Mouse (Mus musculus) liver, embryonic 13.5 days (tissue): ENCODE measurements at regions not wholly inside any gene's neighbourhood (a gene's known extent, or its start where the extent isn't known, plus 50 kb on each side); places are given as distances from the start of the nearest gene placed in this dataset.

Experiments used
- ATAC-seq: fragments of 200-750 bp; cut with Nextera tagmentation; 2 replicates; pipeline ENCODE4 v1.8.0; 2017; ENCODE audit warnings: low read depth, mild to moderate bottlenecking, moderate number of reproducible peaks, moderate library complexity
- DNase-seq: peaks from one replicate; pipeline ENCODE4 v3.0.0; 2022
- H3K27ac ChIP-seq: fragments of 300-500 bp; sonication (generic); 2 replicates; pipeline ENCODE4 v1.5.1; 2015; ENCODE audit warnings: moderate library complexity, mild to moderate bottlenecking, inconsistent platforms
- H3K27me3 ChIP-seq: fragments of 300-500 bp; sonication (generic); 2 replicates; pipeline ENCODE4 v1.6.1; 2015; ENCODE audit warnings: mild to moderate bottlenecking, inconsistent platforms
- H3K36me3 ChIP-seq: fragments of 300-500 bp; sonication (generic); 2 replicates; pipeline ENCODE4 v1.6.1; 2015; ENCODE audit warnings: mild to moderate bottlenecking, inconsistent platforms
- H3K4me1 ChIP-seq: fragments of 300-500 bp; sonication (generic); replicated peaks from 2 replicates; pipeline ENCODE4 v1.6.1; 2015; ENCODE audit warnings: inconsistent platforms
- H3K4me2 ChIP-seq: fragments of 300-500 bp; sonication (generic); 2 replicates; pipeline ENCODE4 v1.6.1; 2015; ENCODE audit warnings: inconsistent platforms, mild to moderate bottlenecking, moderate library complexity
- H3K4me3 ChIP-seq: fragments of 300-500 bp; sonication (generic); replicated peaks from 2 replicates; pipeline ENCODE4 v1.5.1; 2015; ENCODE audit warnings: mild to moderate bottlenecking, inconsistent platforms
- H3K9ac ChIP-seq: fragments of 300-500 bp; sonication (generic); 2 replicates; pipeline ENCODE4 v1.6.1; 2015; ENCODE audit warnings: mild to moderate bottlenecking, inconsistent platforms
- H3K9me3 ChIP-seq: fragments of 300-500 bp; sonication (generic); replicated peaks from 2 replicates; pipeline ENCODE4 v1.6.1; 2016; ENCODE audit warnings: inconsistent platforms
- WGBS: fragments of 180-500 bp; shearing (Covaris S2); methylation state at CpG from one replicate; pipeline ENCODE4 v1.1.7; 2015; ENCODE audit not compliant: insufficient replicate concordance; 5-methylcytosine and 5-hydroxymethylcytosine counted together

GRCm38 (mm10) chr7:145135971-145136370, 71.9 kb downstream of the 1810010D01Rik start:
- Histone ChIP-seq H3K4me3 (no peak overlapping the region), H3K9ac (no peak overlapping the region), H3K4me2 (no peak overlapping the region), H3K27ac (no peak overlapping the region), H3K4me1 (no peaks in the 10 kb centered on the region), H3K27me3 (no peaks in the 10 kb centered on the region), H3K36me3 (no peaks in the 10 kb centered on the region), H3K9me3 (peaks cover 3% of the 10 kb centered on the region; the same call in 1 of the 2 replicates)
- ATAC-seq (no peak), DNase-seq (no peak)
- WGBS: 44% methylated on average over 5 of the region's 5 CpGs

GRCm38 (mm10) chr7:145132506-145132905, 75.4 kb downstream of the 1810010D01Rik start:
- 83% methylated on average over 5 of the region's 5 CpGs for WGBS
- ATAC-seq: no peak
- Histone ChIP-seq H3K36me3 (no peaks in the 10 kb centered on the region), H3K9me3 (no peaks in the 10 kb centered on the region), H3K27ac (no peak overlapping the region), H3K4me1 (no peaks in the 10 kb centered on the region; the same call in 1 of the 2 replicates), H3K4me3 (no peak overlapping the region), H3K4me2 (no peak overlapping the region), H3K27me3 (no peaks in the 10 kb centered on the region), H3K9ac (no peak overlapping the region)
- DNase-seq: no peak

GRCm38 (mm10) chr7:145131438-145132159, 76.3 kb downstream of the 1810010D01Rik start:
- H3K4me3 ChIP-seq: no peak overlapping the region
- no peaks in the 10 kb centered on the region for H3K9me3 ChIP-seq
- DNase-seq: no peak
- no peaks in the 10 kb centered on the region for H3K27me3 ChIP-seq
- H3K4me2 ChIP-seq: no peak overlapping the region
- H3K36me3 ChIP-seq: no peaks in the 10 kb centered on the region
- H3K27ac ChIP-seq: no peak overlapping the region
- ATAC-seq: no peak
- peaks cover 5% of the 10 kb centered on the region for H3K4me1 ChIP-seq
- WGBS: 63% methylated on average over 8 of the region's 8 CpGs
- H3K9ac ChIP-seq: no peak overlapping the region

GRCm38 (mm10) chr7:145129971-145130370, 77.9 kb downstream of the 1810010D01Rik start:
- no peaks in the 10 kb centered on the region for H3K9me3 ChIP-seq
- H3K36me3 ChIP-seq: no peaks in the 10 kb centered on the region
- H3K27ac ChIP-seq: no peak overlapping the region
- H3K4me1 ChIP-seq: peaks cover 11% of the 10 kb centered on the region
- H3K4me2 ChIP-seq: no peak overlapping the region
- no peak overlapping the region for H3K4me3 ChIP-seq
- ATAC-seq (no peak), DNase-seq (no peak)
- H3K27me3 ChIP-seq: no peaks in the 10 kb centered on the region
- WGBS: 13% methylated on average over 4 of the region's 4 CpGs
- H3K9ac ChIP-seq: no peak overlapping the region

GRCm38 (mm10) chr7:145127661-145128060, 80.3 kb downstream of the 1810010D01Rik start:
- Histone ChIP-seq H3K9me3 (no peaks in the 10 kb centered on the region), H3K27ac (no peak overlapping the region), H3K36me3 (no peaks in the 10 kb centered on the region), H3K4me2 (no peak overlapping the region), H3K9ac (no peak overlapping the region), H3K4me1 (peaks cover 11% of the 10 kb centered on the region), H3K4me3 (no peak overlapping the region), H3K27me3 (no peaks in the 10 kb centered on the region)
- ATAC-seq: no peak
- DNase-seq: no peak
- 48% methylated on average over 8 of the region's 8 CpGs for WGBS

GRCm38 (mm10) chr7:145127180-145127579, 80.7 kb downstream of the 1810010D01Rik start:
- H3K9ac ChIP-seq: no peak overlapping the region
- 60% methylated on average over 4 of the region's 4 CpGs for WGBS
- peaks cover 11% of the 10 kb centered on the region for H3K4me1 ChIP-seq
- no peak overlapping the region for H3K27ac ChIP-seq
- DNase-seq (no peak), ATAC-seq (peak; percentile 53)
- H3K9me3 ChIP-seq: no peaks in the 10 kb centered on the region
- no peaks in the 10 kb centered on the region for H3K27me3 ChIP-seq
- no peaks in the 10 kb centered on the region for H3K36me3 ChIP-seq
- H3K4me2 ChIP-seq: no peak overlapping the region
- no peak overlapping the region for H3K4me3 ChIP-seq

- ATAC-seq: peak; percentile 43; the same call in 1 of the 2 replicates
- WGBS: 36% methylated on average over 2 of the region's 2 CpGs
- H3K27me3 ChIP-seq: no peaks in the 10 kb centered on the region
Observed at GRCm38 (mm10) chr7:145123996-145124601, 83.8 kb downstream of the 1810010D01Rik start.

GRCm38 (mm10) chr7:145122471-145122870, 85.4 kb downstream of the 1810010D01Rik start:
- Histone ChIP-seq H3K9ac (no peak overlapping the region), H3K36me3 (no peaks in the 10 kb centered on the region), H3K27me3 (no peaks in the 10 kb centered on the region), H3K27ac (no peak overlapping the region), H3K4me2 (no peak overlapping the region), H3K4me3 (no peak overlapping the region), H3K9me3 (no peaks in the 10 kb centered on the region), H3K4me1 (peaks cover 11% of the 10 kb centered on the region)
- no peak for ATAC-seq
- DNase-seq: no peak
- 63% methylated on average over 2 of the region's 2 CpGs for WGBS

More at GRCm38 (mm10) chr7:145123996-145124601, 83.8 kb downstream of the 1810010D01Rik start:
- no peaks in the 10 kb centered on the region for H3K36me3 ChIP-seq
- no peak overlapping the region for H3K4me3 ChIP-seq
- no peak overlapping the region for H3K9ac ChIP-seq
- no peak overlapping the region for H3K4me2 ChIP-seq
- DNase-seq: no peak
- peaks cover 11% of the 10 kb centered on the region for H3K4me1 ChIP-seq
- no peaks in the 10 kb centered on the region for H3K9me3 ChIP-seq
- H3K27ac ChIP-seq: no peak overlapping the region

- no peak overlapping the region for H3K4me2 ChIP-seq
Observed at GRCm38 (mm10) chr7:145118406-145118805, 89.5 kb downstream of the 1810010D01Rik start.

GRCm38 (mm10) chr7:145114660-145115059, 93.3 kb downstream of the 1810010D01Rik start:
- WGBS: 53% methylated on average over 2 of the region's 2 CpGs
- H3K4me2 ChIP-seq: no peak overlapping the region
- DNase-seq (no peak), ATAC-seq (no peak)
- H3K9me3 ChIP-seq: no peaks in the 10 kb centered on the region
- no peak overlapping the region for H3K9ac ChIP-seq
- H3K4me3 ChIP-seq: no peak overlapping the region
- H3K4me1 ChIP-seq: peaks cover 34% of the 10 kb centered on the region
- no peaks in the 10 kb centered on the region for H3K36me3 ChIP-seq
- no peak overlapping the region for H3K27ac ChIP-seq
- H3K27me3 ChIP-seq: no peaks in the 10 kb centered on the region

More at GRCm38 (mm10) chr7:145118406-145118805, 89.5 kb downstream of the 1810010D01Rik start:
- no peak overlapping the region for H3K27ac ChIP-seq
- peaks cover 4% of the 10 kb centered on the region; the same call in 1 of the 2 replicates for H3K4me1 ChIP-seq
- ATAC-seq (no peak), DNase-seq (no peak)
- no peaks in the 10 kb centered on the region for H3K36me3 ChIP-seq
- WGBS: 49% methylated on average over 4 of the region's 4 CpGs
- H3K9me3 ChIP-seq: no peaks in the 10 kb centered on the region
- no peak overlapping the region for H3K4me3 ChIP-seq
- no peak overlapping the region for H3K9ac ChIP-seq
- H3K27me3 ChIP-seq: no peaks in the 10 kb centered on the region

GRCm38 (mm10) chr7:145114145-145114544, 93.8 kb downstream of the 1810010D01Rik start:
- no peaks in the 10 kb centered on the region for H3K36me3 ChIP-seq
- H3K9ac ChIP-seq: no peak overlapping the region
- peaks cover 34% of the 10 kb centered on the region for H3K4me1 ChIP-seq
- H3K27me3 ChIP-seq: no peaks in the 10 kb centered on the region
- WGBS: 47% methylated on average over 2 of the region's 2 CpGs
- ATAC-seq: no peak
- DNase-seq: no peak
- no peak overlapping the region for H3K4me2 ChIP-seq
- H3K9me3 ChIP-seq: no peaks in the 10 kb centered on the region
- H3K27ac ChIP-seq: no peak overlapping the region
- no peak overlapping the region for H3K4me3 ChIP-seq
